Mouse (Mus musculus) G1E-ER4 (cell line): Measurements from ENCODE around the gene Cyp4f18. TPM values are rescaled to one million over a fixed set of nuclear protein-coding genes. Genes with fewer than 3 reads are reported as not detected.
"Not testable (repeated sequence)": the region's sequence is repeated elsewhere in the genome, so short reads cannot be mapped to it uniquely, and the experiment has no call there.

ENCODE experiments used
- GATA1 ChIP-seq: IDR thresholded peaks from one replicate; pipeline ENCODE4 v1.8.0; 2012; ENCODE audit warnings: low read length, inconsistent platforms
- polyA plus RNA-seq: library from polyadenylated mRNA; stranded (reverse); fragments of >175 nt; gene quantifications from 2 replicates; pipeline ENCODE4 v1.2.3, GENCODE M21; 2012

Gene Cyp4f18
- polyA plus RNA-seq: 0.16 and 0.30 TPM in 2 replicates

DNA sequence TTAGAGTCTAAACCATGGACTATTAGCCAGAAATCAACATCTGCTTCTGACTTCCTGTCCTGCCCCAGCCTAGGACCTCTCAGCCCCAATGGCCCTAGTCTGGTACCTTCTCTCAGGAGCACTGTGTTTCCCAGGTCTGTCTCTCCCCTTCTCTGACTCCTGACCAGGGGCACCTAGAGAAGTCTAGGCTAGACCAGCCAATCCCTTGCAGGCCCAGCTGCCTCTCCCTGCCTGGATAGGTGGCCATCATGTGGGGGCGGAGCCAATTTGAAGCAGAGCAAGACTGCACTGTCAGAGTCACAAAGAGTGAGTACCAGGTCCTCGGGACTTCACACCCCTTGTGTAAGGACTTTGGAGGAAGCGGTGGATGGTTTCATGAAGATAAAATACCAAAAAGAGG is at the start of gene Cyp4f18:
TSS of gene Cyp4f18 (minus strand) at position 154 of the 400 bp plus-strand sequence.
- no peak for TF ChIP-seq GATA1

DNA sequence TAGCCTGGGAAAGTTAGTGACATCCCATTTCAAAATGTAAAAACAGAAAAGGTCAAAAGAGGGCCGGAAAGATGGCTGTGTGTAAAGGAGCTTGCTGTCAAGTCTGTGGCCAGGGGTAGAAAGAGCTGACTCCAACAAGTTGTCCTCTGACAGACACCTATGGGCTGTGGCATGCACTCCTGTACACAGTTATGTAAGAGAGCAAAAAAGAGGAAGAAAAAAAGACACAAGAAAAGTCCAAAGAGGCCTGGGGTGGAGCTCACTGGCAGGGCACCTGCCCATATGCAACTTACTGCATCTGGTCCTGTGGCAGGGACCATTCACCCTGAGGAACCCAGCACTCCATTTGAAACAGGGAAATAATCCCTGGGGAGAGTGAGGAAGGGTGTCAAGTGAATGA is 33.1 kb upstream of the Cyp4f18 start:
- TF ChIP-seq GATA1: no peak

DNA sequence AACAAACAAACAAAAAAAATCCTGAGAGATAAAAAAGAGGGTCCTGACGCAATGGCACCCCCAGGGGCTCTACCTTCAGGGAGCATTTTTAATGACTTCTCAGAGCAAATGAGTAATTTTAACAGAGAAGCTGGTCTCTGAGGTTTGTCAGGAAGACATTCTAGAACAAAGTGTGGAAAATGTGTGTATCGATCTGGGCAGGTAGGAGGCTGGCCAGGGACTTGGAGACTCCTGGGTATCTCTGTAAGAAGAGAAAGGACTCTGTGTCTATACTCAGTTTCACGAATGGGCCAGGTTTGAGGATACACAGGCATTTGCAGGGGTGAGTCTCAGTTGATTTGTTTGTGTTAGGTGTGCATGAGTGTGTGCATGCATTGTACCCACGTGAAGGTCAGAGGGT is 31.5 kb upstream of the Cyp4f18 start, which contains the start of gene Olfr372:
TSS of gene Olfr372 (plus strand) at position 301 of the 400 bp plus-strand sequence.
- TF ChIP-seq GATA1: not testable (repeated sequence)

DNA sequence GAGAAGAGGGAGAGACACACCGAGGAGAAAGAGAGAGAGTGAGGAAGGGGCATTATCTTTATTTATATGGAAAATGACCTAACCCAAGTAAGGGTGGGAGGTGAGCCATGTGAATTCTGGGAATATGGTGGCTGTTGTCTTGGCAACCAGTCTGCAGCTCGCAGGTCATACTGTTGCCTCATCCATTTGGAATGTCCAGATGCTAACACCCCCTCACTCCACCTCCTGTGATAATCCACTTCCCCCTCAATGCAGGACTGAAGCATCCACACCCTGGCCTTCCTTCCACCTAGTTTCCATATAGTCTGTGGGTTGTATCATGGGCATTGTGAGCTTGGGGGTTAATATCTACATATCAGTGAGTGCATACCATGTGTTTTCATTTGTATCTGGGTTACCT is 10.4 kb upstream of the Cyp4f18 start:
- TF ChIP-seq GATA1: no peak

DNA sequence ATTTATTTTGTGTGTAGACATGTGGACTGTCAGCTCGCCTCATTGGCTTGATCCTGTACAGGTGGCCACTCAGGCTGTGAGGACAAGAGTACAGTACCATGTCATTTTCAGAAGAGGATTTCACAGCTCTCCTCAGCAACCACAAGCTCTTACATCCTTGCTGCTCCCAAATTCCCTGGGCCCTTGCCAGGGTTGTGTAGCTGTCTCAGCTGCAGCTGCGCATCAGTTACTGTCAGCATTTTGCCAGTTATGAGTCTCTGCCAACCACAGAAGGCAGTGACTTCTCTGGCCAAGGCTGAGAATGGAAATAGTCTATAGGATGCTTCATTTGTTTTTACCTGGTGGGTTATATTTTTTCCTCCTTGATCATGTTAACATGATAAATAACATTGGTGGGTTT is 8.7 kb upstream of the Cyp4f18 start:
- TF ChIP-seq GATA1: no peak

DNA sequence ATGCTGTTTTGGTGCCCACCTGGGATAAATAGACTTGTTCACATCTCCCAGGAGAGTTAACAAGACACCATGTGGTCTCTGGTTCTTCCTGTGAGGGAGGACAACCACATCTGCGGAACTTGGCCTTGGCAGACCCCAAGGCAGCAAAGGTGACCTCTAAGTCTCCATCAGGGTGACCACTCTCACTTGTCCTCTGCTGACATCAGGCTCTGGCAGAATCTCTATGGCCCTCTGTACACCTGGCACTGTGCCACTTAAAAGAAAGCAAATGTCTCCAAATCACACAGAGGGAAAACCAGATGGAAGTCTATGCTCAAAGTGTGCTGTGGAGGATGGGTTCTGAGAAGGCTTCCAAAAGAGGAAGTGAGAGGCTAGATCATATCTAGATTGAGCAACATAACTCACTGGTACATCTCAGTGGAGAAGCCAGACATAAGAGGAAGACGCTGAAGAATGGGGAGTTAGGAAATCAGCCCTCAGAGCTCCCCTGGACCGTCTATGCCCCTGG is 1.2 kb downstream of the Cyp4f18 start:
- no peak for TF ChIP-seq GATA1

DNA sequence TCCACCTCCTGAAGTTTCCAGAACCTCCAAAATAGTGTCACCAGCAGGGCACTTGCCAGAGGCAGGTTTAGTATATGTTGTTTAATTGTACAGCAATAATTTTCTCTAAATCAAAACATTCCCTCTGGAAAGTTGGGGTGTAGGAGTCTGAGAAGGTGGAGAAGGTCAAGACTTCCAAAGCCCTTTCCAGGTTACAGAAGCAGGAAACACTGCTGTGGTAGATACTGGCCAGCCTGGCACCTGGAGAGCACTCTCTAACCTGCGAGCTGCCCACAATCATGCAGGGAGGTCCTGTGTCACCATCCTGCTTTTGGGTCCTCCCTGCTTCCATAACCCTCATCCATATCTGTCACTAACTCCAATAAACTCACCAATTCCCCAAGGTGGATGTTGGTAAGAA is 2.7 kb downstream of the Cyp4f18 start:
- TF ChIP-seq GATA1: no peak

DNA sequence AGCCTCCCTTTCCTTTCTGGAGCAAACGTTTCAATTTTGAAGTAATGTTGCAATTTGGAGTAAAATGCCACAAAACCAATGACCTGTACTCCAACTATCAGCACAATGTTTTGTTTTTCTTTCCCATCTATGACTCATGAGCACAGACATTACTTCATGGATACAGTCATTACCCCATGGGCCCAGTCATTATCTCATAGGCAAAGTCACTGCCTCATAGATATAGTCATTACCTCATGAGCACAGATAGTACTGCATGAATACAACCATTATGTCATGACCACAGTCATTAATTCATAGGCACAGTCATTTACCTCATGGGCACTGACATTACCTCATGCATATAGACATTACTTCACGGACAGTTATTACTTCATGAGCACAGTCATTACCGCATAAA is 3.5 kb downstream of the Cyp4f18 start:
- TF ChIP-seq GATA1: no peak

DNA sequence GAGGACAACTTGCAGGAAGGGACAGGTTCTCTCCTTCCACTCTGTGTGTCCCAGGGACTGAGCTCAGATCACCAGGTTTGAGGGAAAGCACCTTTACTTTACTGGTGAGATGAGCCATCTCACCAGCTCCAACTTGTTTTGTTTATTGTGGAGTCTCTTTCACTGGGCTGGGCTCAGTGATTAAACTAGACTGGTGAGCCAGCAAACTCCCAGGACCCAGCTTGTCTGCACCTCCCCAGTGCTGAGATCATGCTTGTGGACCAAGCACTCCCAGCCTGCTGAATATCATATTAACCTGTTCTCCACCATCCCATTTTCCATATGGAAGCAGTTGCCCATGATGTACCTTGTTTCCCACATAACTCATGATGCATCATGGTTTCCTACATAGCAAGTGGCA is 6.5 kb downstream of the Cyp4f18 start:
- TF ChIP-seq GATA1: no peak

DNA sequence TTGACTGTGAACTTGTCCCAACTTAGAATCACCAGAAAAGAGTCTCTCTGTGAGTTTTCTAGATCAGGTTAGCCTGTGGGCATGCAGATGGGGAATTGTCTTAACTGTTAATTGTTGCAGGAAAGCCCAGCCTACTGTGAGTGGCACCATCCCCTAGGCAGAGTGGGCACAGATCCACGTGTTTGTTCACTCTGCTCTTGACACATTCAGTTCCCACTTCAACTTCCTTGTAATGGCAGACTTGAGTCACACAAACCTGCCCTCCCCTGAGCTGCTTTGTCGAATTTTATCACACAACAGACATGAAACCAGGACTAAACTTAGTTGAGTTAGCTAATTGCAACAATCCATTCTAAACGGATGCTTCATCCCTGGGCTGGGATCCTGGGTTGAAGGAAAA is 9.2 kb downstream of the Cyp4f18 start:
- TF ChIP-seq GATA1: no peak

DNA sequence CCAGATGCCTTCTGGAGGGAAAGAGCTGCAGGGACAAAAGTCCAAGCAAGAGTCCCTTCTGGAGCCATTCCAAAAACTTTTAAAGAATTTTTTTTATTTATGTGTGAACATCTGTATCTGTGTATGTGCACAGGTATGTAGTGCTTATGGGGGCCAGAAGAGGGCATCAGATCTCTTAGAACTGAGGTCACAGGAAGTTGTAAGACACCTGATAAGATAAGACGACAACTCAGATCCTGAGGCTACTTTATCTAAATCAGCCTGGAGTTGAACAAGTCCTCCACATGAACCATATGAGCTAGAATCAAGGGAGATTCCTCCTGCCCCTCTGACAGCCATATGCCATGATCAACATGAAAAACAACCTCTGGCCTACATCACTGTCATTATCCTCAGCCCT is 10.0 kb downstream of the Cyp4f18 start:
- no peak for TF ChIP-seq GATA1

DNA sequence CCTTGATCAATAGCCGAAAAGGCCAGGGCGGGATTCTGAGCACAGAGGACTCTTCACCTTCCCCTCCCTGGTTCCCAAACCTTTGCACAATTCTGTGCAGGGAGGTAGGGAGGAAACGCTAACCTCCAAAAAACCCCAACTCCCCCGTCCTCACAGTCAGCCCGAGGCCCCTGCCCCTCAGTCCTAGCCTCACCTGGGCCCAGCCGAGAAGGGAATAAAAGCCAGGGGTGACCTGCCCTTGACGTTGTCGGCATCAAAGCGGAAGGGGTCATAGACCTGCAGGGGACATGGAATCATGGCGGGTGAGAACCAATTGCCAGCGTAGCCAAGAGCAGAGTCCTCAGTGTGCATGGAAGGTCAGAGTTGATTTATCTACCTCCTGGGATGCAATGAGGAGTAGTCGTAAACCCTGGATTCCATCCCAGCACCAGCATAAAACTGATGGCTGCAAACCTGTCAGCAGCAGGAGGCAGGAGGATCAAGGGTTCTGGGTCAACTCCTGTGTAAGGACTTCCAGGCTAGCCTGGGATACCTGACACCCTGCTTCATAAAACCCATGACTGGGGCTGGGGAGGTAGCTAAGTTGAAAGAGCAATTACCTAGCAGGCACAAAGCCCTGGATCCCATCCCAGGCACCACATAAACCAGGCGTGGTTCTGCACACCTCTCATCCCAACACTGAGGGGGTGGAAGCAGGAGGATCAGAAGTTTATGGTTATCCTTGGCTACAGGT is 20.4 kb downstream of the Cyp4f18 start:
- no peak for TF ChIP-seq GATA1

DNA sequence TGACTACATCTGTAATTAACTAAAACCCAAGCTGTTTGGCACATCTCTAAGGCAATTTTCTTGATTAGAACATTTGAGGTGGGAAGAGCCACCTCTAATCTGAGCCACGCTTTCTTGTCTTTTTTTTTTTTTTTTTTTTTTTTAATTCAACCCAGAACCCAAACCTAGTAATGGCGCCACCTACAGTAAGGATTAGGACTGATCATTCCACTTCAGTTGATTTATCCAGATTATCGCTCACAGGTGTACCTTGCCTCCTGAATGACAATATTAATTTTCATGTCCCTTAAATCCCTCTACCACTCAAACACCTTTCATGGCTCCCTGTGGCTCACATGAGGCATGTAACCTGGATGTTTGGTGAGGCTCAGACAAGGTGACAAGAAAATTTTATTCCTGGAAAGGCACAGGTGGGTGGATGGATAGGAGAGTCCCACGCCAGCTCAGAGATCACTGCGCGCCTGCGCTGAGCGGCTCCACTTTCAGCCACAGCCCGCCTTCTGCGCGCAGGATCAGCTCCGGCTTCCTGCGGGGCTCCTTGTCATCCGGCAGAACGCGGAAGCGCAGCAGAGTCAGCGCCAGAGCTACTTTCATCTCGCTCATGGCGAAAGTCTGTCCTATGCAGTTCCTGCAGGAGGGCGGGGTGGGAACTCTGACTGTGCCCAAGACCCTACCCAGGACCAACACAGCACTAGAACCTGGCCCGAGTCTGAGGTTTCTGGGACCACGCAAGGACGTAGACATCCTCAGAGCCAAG is 21.1 kb downstream of the Cyp4f18 start:
- TF ChIP-seq GATA1: no peak

DNA sequence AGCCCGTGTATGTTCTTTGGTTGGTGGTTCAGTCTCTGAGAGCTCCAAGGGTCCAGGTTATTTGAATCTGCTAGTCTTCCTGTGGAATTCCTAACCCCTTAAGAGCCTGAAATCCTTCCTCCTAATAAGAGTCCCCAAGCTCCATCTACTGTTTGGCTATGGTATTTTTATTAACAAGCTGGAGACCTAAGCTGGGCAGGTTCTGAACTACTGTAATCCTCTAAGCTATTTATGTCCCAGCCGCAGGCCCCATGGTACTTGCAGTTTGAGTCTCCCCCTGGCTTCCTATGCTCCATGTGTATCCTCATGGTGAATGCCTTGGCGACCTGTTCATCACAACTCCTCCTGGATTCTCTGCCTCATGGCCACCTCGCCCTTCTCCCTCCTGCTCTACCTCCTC is 24.8 kb downstream of the Cyp4f18 start:
- no peak for TF ChIP-seq GATA1

DNA sequence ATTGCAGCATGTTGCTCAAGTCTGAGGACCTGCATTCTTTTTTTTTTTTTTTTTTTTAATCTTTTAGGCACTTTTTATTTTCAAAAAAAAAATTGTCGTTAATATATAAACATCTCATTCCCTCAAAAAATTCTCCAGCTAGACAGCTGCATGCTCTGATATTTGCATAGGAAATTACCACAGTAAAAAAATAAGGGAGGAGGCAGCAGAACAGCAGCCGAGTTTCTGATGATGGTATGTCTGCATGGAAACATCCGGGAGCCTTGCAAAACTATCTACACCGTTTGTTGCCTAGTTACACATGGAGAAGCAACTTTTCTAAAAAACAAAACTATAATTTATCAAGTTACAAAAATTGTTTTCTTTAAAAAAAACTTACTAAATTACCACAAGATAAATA is 28.0 kb downstream of the Cyp4f18 start:
- TF ChIP-seq GATA1: no peak

DNA sequence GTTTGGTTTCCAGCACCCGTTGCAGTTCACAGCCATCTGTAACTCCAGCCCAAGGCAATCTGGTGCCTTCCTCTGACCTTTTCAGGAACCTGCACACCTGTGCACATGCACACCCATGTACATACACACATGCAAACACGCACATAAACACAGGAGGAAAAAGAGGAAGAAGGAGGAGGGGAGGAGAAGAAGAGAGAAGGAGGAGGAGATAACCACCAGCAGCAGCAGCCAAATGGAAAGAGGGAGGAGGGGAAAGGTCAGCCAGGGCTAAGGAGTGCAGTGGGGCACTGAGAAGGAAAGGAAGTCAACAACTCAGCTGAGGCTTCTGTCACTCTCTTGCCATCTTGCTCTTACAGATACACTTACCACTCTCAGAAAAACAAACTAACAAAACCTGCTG is 28.4 kb downstream of the Cyp4f18 start:
- TF ChIP-seq GATA1: no peak

DNA sequence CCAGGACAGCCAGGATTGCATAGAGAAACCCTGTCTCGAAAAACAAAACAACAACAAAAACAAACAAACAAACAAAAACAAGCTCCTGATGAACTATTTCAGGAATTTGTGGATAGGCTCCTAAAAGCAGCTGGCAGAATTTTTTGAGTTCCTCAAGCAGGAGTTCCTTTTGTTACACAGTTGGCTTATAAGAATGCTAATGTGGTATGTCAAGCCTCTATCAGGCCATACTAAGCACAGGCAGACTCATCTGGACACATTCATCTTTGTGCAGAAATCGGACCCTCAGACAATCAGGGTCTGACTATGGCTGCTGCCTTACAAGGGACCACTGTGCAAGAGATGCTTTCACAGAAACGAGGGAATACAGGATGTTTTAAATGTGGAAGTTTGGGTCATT is 35.2 kb downstream of the Cyp4f18 start:
- no peak for TF ChIP-seq GATA1
